In the genomic region with DNA sequence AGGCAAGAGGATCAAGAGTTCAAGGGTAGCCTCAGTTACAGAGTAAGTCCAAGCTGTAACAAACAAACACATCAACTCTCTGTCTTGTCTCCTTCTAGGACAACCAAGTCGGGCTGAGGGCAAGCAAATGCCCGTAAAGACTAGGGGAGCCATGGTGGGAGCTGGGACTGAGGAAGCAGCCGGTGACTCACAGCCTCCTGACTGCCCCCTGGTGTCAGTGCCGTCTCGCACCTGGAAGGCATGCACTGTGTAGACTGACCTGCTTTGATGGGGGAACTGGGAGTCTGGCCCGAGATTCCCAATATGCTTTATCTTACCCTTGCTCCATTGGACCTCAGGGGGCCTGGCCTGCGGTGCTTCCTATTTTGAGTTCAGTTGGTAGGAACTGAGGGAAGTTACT, we compare ENCODE assay signal across 9 mouse cellular contexts. TPM values are rescaled to one million over a fixed set of nuclear protein-coding genes. Genes with fewer than 3 reads are reported as not detected.
DNase-seq lines count a peak whose midpoint lies in the region; ATAC-seq and TF ChIP-seq lines count a peak whose summit lies in the region.
"Had no signal": no experiment of that assay in that cellular context is flagged by ENCODE, and none has a peak within 500 bp of the region (broad histone marks: within the 10 kb centered on the region; RNA-seq: fewer than 3 reads in every experiment).

No protein-coding gene starts in this region.

- 0 out of 2 replicates have a peak, but pooled peaks have one; percentile 56 for ATAC-seq in kidney, embryonic 14.5 days (ENCODE audit: low FRiP score, low TSS enrichment)

- H3K9me3 ChIP-seq in kidney, embryonic 14.5 days (ENCODE audit: control insufficient read depth, low read length): no peaks in the 10 kb centered on the region

- no peak overlapping the region for H3K9ac ChIP-seq in kidney, embryonic 14.5 days (ENCODE audit: low read depth, low read length)

- intact Hi-C loops in gastrocnemius, postnatal 36 days (cut with DNase I): no loop called here

- H3K36me3 ChIP-seq in kidney, embryonic 14.5 days (ENCODE audit: control insufficient read depth, insufficient read depth, low read length): no peaks in the 10 kb centered on the region

- no peaks in the 10 kb centered on the region for H3K27me3 ChIP-seq in kidney, embryonic 14.5 days (ENCODE audit: control insufficient read depth, insufficient read depth, low read length)

- no peaks in the 10 kb centered on the region; the same call in 1 of the 2 replicates for H3K4me1 ChIP-seq in bone marrow, adult 2 months (ENCODE audit: control insufficient read depth, insufficient read depth, low read length)
- H3K4me1 ChIP-seq in kidney, embryonic 14.5 days (ENCODE audit: control insufficient read depth, insufficient read depth, low read length): 0 out of 2 replicates have a peak, but pooled peaks cover 4% of the 10 kb centered on the region

- H3K4me3 ChIP-seq in bone marrow, adult 2 months (replicated peaks; ENCODE audit: control insufficient read depth, low read depth, low read length): no peak overlapping the region
- H3K4me3 ChIP-seq in kidney, embryonic 14.5 days (ENCODE audit: low read length): no peak overlapping the region

- DNase-seq in gastrocnemius, adult 18-20 months (ENCODE audit: low spot score): peak; percentile 20
- DNase-seq in gastrocnemius, postnatal 36 days: no peak
- peak; percentile 65 for DNase-seq in 416B (ENCODE audit: low read depth)
- DNase-seq in retina, postnatal 1 day: peak; percentile 33
- DNase-seq in Muller cell, postnatal 12 days (ENCODE audit: inconsistent ontology term): no peak
- no peak for DNase-seq in cerebellum, adult 8-10 months

- TF ChIP-seq CTCF in bone marrow, adult 2 months (IDR thresholded peaks at IDR 0.05; ENCODE audit: control insufficient read depth, insufficient read depth, low read length): peak; percentile 70

- H3K27ac ChIP-seq in bone marrow, adult 2 months (ENCODE audit: control insufficient read depth, insufficient read depth, low read depth, low read length, poor library complexity): no peak overlapping the region
- no peak overlapping the region for H3K27ac ChIP-seq in kidney, embryonic 14.5 days (ENCODE audit: low read depth, low read length)

- no peak overlapping the region for H3K4me2 ChIP-seq in kidney, embryonic 14.5 days (replicated peaks; ENCODE audit: low read depth, low read length)

- TF ChIP-seq POLR2A in bone marrow, adult 2 months (IDR thresholded peaks at IDR 0.05; ENCODE audit: borderline replicate concordance, control insufficient read depth, low read depth, low read length): no peak

- WGBS in bone marrow, adult 2 months: 32% methylated on average over 7 of the region's 7 CpGs
- WGBS in kidney, embryonic 14.5 days: 43% methylated on average over 7 of the region's 7 CpGs

RNA-seq across cellular contexts. Expression of gene Actl11, which starts 5.2 kb away (rescaled TPM):
- total RNA-seq in gastrocnemius, adult 18-20 months (2021): not detected
- total RNA-seq in gastrocnemius, postnatal 36 days (2021): not detected
- not detected in 2 replicates for polyA plus RNA-seq in bone marrow, adult 2 months (2011; ENCODE audit: insufficient read depth, insufficient read length, low replicate concordance, missing spikeins)
- polyA plus RNA-seq in kidney, embryonic 14.5 days (2014; fragmentation: Nextera tagmentation; extraction: Ambion mirVana): not detected in 2 replicates
- polyA plus RNA-seq: large intestine, adult 2 months had no signal

RNA-seq across cellular contexts. Expression of gene Camkv, which starts 12.5 kb away (rescaled TPM):
- total RNA-seq in gastrocnemius, adult 18-20 months (2021): under 1 TPM; 0.26 to 0.34 TPM
- under 1 TPM in 1 of 2 experiments, not detected in 1; 0.28 TPM for total RNA-seq in gastrocnemius, postnatal 36 days (2021)
- polyA plus RNA-seq in bone marrow, adult 2 months (2011; ENCODE audit: insufficient read depth, insufficient read length, low replicate concordance, missing spikeins): 0.87 TPM in 1 of 2 replicates, not detected in the other
- 0.77 and 0.79 TPM in 2 replicates for polyA plus RNA-seq in kidney, embryonic 14.5 days (2014; fragmentation: Nextera tagmentation; extraction: Ambion mirVana)

RNA-seq across cellular contexts. Expression of gene Mst1r, which starts 16.3 kb away (rescaled TPM):
- total RNA-seq in gastrocnemius, adult 18-20 months (2021): under 1 TPM; 0.39 to 0.52 TPM
- total RNA-seq in gastrocnemius, postnatal 36 days (2021): under 1 TPM; 0.59 to 0.61 TPM
- 0.20 and 0.75 TPM in 2 replicates for polyA plus RNA-seq in bone marrow, adult 2 months (2011; ENCODE audit: insufficient read depth, insufficient read length, low replicate concordance, missing spikeins)
- 0.39 and 0.80 TPM in 2 replicates for polyA plus RNA-seq in kidney, embryonic 14.5 days (2014; fragmentation: Nextera tagmentation; extraction: Ambion mirVana)

RNA-seq across cellular contexts. Expression of gene Traip, which starts 26.9 kb away (rescaled TPM):
- under 1 TPM; 0.27 to 0.62 TPM for total RNA-seq in gastrocnemius, adult 18-20 months (2021)
- under 1 TPM; 0.35 to 0.56 TPM for total RNA-seq in gastrocnemius, postnatal 36 days (2021)
- 27.0 and 30.0 TPM in 2 replicates for polyA plus RNA-seq in bone marrow, adult 2 months (2011; ENCODE audit: insufficient read depth, insufficient read length, low replicate concordance, missing spikeins)
- polyA plus RNA-seq in kidney, embryonic 14.5 days (2014; fragmentation: Nextera tagmentation; extraction: Ambion mirVana): 23.7 and 24.5 TPM in 2 replicates

RNA-seq across cellular contexts. Expression of gene Mon1a, which starts 35.1 kb away (rescaled TPM):
- 10 to 100 TPM; 10.8 to 11.1 TPM for total RNA-seq in gastrocnemius, adult 18-20 months (2021)
- total RNA-seq in gastrocnemius, postnatal 36 days (2021): 10 to 100 TPM in 1 of 2 experiments, 1 to 10 TPM in 1; 8.7 to 10.4 TPM
- polyA plus RNA-seq in bone marrow, adult 2 months (2011; ENCODE audit: insufficient read depth, insufficient read length, low replicate concordance, missing spikeins): 6.3 and 12.9 TPM in 2 replicates
- 9.9 and 11.5 TPM in 2 replicates for polyA plus RNA-seq in kidney, embryonic 14.5 days (2014; fragmentation: Nextera tagmentation; extraction: Ambion mirVana)

Comparison
In these comparisons a context has a peak if more than half of its experiments do, and no peak if none do; other contexts are left out.
1. DNase-seq: peak in gastrocnemius, adult 18-20 months (single experiment), 416B (single experiment) and retina, postnatal 1 day (single experiment); none in gastrocnemius, postnatal 36 days (0 of 2), Muller cell, postnatal 12 days (single experiment) and cerebellum, adult 8-10 months (single experiment).